16 mouse cellular contexts compared by ENCODE assay signal in the genomic region with DNA sequence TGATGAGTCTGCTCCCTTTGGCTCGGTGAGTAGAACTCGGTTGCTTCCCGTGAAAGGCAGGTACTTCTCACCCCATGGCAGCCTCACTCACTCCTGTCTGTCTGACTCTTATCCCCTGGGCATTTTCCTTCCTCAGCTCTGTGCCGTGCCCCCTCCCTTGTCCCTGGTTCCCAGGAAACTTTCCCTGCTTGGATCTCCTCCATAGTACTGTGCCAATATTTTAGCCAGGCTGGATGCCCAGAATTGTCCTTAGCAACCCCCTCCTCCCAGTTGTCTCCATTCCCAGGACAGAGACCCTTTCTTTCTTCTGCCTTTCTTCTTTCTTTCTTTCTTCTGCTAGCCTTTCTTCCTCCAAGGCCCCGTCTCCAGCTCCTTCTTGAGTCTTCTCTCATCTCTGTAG. TPM values are rescaled to one million over a fixed set of nuclear protein-coding genes. Genes with fewer than 3 reads are reported as not detected.
DNase-seq lines count a peak whose midpoint lies in the region; ATAC-seq lines count a peak whose summit lies in the region.
"Had no signal": no experiment of that assay in that cellular context is flagged by ENCODE, and none has a peak within 500 bp of the region (broad histone marks: within the 10 kb centered on the region; RNA-seq: fewer than 3 reads in every experiment).

No protein-coding gene starts in this region.

- 73% methylated on average over 5 of the region's 5 CpGs for WGBS in embryonic facial prominence, embryonic 13.5 days
- 74% methylated on average over 5 of the region's 5 CpGs for WGBS in embryonic facial prominence, embryonic 10.5 days
- 68% methylated on average over 5 of the region's 5 CpGs for WGBS in hindbrain, embryonic 14.5 days
- 74% methylated on average over 5 of the region's 5 CpGs for WGBS in hindbrain, embryonic 12.5 days
- WGBS in midbrain, embryonic 15.5 days = 74% methylated on average over 5 of the region's 5 CpGs
- 77% methylated on average over 5 of the region's 5 CpGs for WGBS in midbrain, embryonic 13.5 days
- WGBS in stomach, embryonic 15.5 days = 70% methylated on average over 5 of the region's 5 CpGs

- H3K4me3 ChIP-seq in embryonic facial prominence, embryonic 13.5 days = no peak overlapping the region
- H3K4me3 ChIP-seq in embryonic facial prominence, embryonic 10.5 days = no peak overlapping the region
- peak overlapping the region; percentile 55 for H3K4me3 ChIP-seq in hindbrain, embryonic 14.5 days (replicated peaks; ENCODE audit: low read length)
- no peak overlapping the region for H3K4me3 ChIP-seq in hindbrain, embryonic 12.5 days
- H3K4me3 ChIP-seq in midbrain, embryonic 15.5 days = 0 out of 2 replicates have a peak overlapping the region, but pooled peaks have one; percentile 50
- H3K4me3 ChIP-seq in midbrain, embryonic 13.5 days (replicated peaks) = no peak overlapping the region
- H3K4me3 ChIP-seq in stomach, embryonic 15.5 days (replicated peaks) = 0 out of 2 replicates have a peak overlapping the region, but pooled peaks have one; percentile 60

- DNase-seq in embryonic facial prominence, embryonic 10.5 days (ENCODE audit: low spot score) = no peak
- no peak for DNase-seq in hindbrain, embryonic 14.5 days (ENCODE audit: low spot score)
- no peak for DNase-seq in urinary bladder, postnatal 14 days (ENCODE audit: low spot score)
- DNase-seq: adrenal gland, postnatal 25 days; cerebellum, adult 9-11 months; gastrocnemius, postnatal 14 days; heart, postnatal 4 days; kidney, postnatal 10 days; thymus, postnatal 14 days had no signal

- no peak overlapping the region for H3K27ac ChIP-seq in embryonic facial prominence, embryonic 13.5 days
- no peak overlapping the region for H3K27ac ChIP-seq in embryonic facial prominence, embryonic 10.5 days (replicated peaks)
- peak overlapping the region; percentile 49; the same call in 1 of the 2 replicates for H3K27ac ChIP-seq in hindbrain, embryonic 14.5 days
- no peak overlapping the region for H3K27ac ChIP-seq in hindbrain, embryonic 12.5 days
- no peak overlapping the region for H3K27ac ChIP-seq in midbrain, embryonic 15.5 days
- H3K27ac ChIP-seq in midbrain, embryonic 13.5 days = no peak overlapping the region
- H3K27ac ChIP-seq in stomach, embryonic 15.5 days = no peak overlapping the region
- H3K27ac ChIP-seq: liver, embryonic 14.5 days had no signal

- H3K4me1 ChIP-seq in embryonic facial prominence, embryonic 13.5 days = peaks cover 12% of the 10 kb centered on the region; the same call in 1 of the 2 replicates
- peaks cover 12% of the 10 kb centered on the region for H3K4me1 ChIP-seq in embryonic facial prominence, embryonic 10.5 days
- no peaks in the 10 kb centered on the region for H3K4me1 ChIP-seq in hindbrain, embryonic 14.5 days (replicated peaks; ENCODE audit: control insufficient read depth, insufficient read depth, low read length)
- peaks cover 9% of the 10 kb centered on the region for H3K4me1 ChIP-seq in hindbrain, embryonic 12.5 days
- H3K4me1 ChIP-seq in midbrain, embryonic 15.5 days = peaks cover 7% of the 10 kb centered on the region; the same call in 1 of the 2 replicates
- H3K4me1 ChIP-seq in midbrain, embryonic 13.5 days (replicated peaks) = peaks cover 10% of the 10 kb centered on the region
- peaks cover 9% of the 10 kb centered on the region; the same call in 1 of the 2 replicates for H3K4me1 ChIP-seq in stomach, embryonic 15.5 days

- H3K9ac ChIP-seq in embryonic facial prominence, embryonic 13.5 days = no peak overlapping the region
- H3K9ac ChIP-seq in hindbrain, embryonic 14.5 days = no peak overlapping the region; the same call in 1 of the 2 replicates
- no peak overlapping the region for H3K9ac ChIP-seq in hindbrain, embryonic 12.5 days
- no peak overlapping the region for H3K9ac ChIP-seq in midbrain, embryonic 15.5 days
- H3K9ac ChIP-seq in midbrain, embryonic 13.5 days (replicated peaks) = no peak overlapping the region
- no peak overlapping the region for H3K9ac ChIP-seq in stomach, embryonic 15.5 days
- H3K9ac ChIP-seq: liver, embryonic 14.5 days had no signal

- peaks cover 41% of the 10 kb centered on the region for H3K27me3 ChIP-seq in embryonic facial prominence, embryonic 13.5 days
- peaks cover 70% of the 10 kb centered on the region for H3K27me3 ChIP-seq in embryonic facial prominence, embryonic 10.5 days (replicated peaks; ENCODE audit: low read depth, poor library complexity, severe bottlenecking)
- peaks cover 27% of the 10 kb centered on the region for H3K27me3 ChIP-seq in hindbrain, embryonic 14.5 days (ENCODE audit: control insufficient read depth, insufficient read depth, low read length)
- H3K27me3 ChIP-seq in hindbrain, embryonic 12.5 days = peaks cover 39% of the 10 kb centered on the region
- peaks cover 17% of the 10 kb centered on the region; the same call in 1 of the 2 replicates for H3K27me3 ChIP-seq in midbrain, embryonic 15.5 days (replicated peaks)
- peaks cover 37% of the 10 kb centered on the region for H3K27me3 ChIP-seq in midbrain, embryonic 13.5 days
- H3K27me3 ChIP-seq in stomach, embryonic 15.5 days (replicated peaks) = no peaks in the 10 kb centered on the region

- no peaks in the 10 kb centered on the region for H3K9me3 ChIP-seq in embryonic facial prominence, embryonic 13.5 days
- H3K9me3 ChIP-seq in embryonic facial prominence, embryonic 10.5 days = no peaks in the 10 kb centered on the region
- H3K9me3 ChIP-seq in hindbrain, embryonic 14.5 days (ENCODE audit: control insufficient read depth, low read length) = no peaks in the 10 kb centered on the region
- H3K9me3 ChIP-seq in hindbrain, embryonic 12.5 days (replicated peaks) = no peaks in the 10 kb centered on the region
- no peaks in the 10 kb centered on the region for H3K9me3 ChIP-seq in midbrain, embryonic 15.5 days
- H3K9me3 ChIP-seq in midbrain, embryonic 13.5 days = no peaks in the 10 kb centered on the region
- no peaks in the 10 kb centered on the region for H3K9me3 ChIP-seq in stomach, embryonic 15.5 days

- no peaks in the 10 kb centered on the region for H3K36me3 ChIP-seq in embryonic facial prominence, embryonic 13.5 days
- no peaks in the 10 kb centered on the region for H3K36me3 ChIP-seq in embryonic facial prominence, embryonic 10.5 days (replicated peaks)
- H3K36me3 ChIP-seq in hindbrain, embryonic 14.5 days (replicated peaks; ENCODE audit: control insufficient read depth, insufficient read depth) = no peaks in the 10 kb centered on the region; the same call in 1 of the 2 replicates
- no peaks in the 10 kb centered on the region for H3K36me3 ChIP-seq in hindbrain, embryonic 12.5 days
- H3K36me3 ChIP-seq in midbrain, embryonic 15.5 days (replicated peaks) = no peaks in the 10 kb centered on the region
- H3K36me3 ChIP-seq in midbrain, embryonic 13.5 days = no peaks in the 10 kb centered on the region
- H3K36me3 ChIP-seq in stomach, embryonic 15.5 days = no peaks in the 10 kb centered on the region

- H3K4me2 ChIP-seq in embryonic facial prominence, embryonic 13.5 days = 0 out of 2 replicates have a peak overlapping the region, but pooled peaks have one; percentile 92
- peak overlapping the region; percentile 79 for H3K4me2 ChIP-seq in hindbrain, embryonic 14.5 days (replicated peaks)
- H3K4me2 ChIP-seq in hindbrain, embryonic 12.5 days (replicated peaks) = no peak overlapping the region
- H3K4me2 ChIP-seq in midbrain, embryonic 15.5 days = peak overlapping the region; percentile 62; the same call in 1 of the 2 replicates
- H3K4me2 ChIP-seq in midbrain, embryonic 13.5 days (replicated peaks) = no peak overlapping the region
- H3K4me2 ChIP-seq in stomach, embryonic 15.5 days = peak overlapping the region; percentile 72; the same call in 1 of the 2 replicates

- no peak for ATAC-seq in embryonic facial prominence, embryonic 13.5 days (ENCODE audit: insufficient number of reproducible peaks, insufficient read depth, low FRiP score, low TSS enrichment, low read depth)
- ATAC-seq in hindbrain, embryonic 14.5 days (ENCODE audit: low FRiP score) = no peak
- ATAC-seq in hindbrain, embryonic 12.5 days (ENCODE audit: low FRiP score) = no peak
- ATAC-seq in midbrain, embryonic 15.5 days (replicated peaks) = no peak
- ATAC-seq in midbrain, embryonic 13.5 days = no peak
- ATAC-seq in stomach, embryonic 15.5 days (ENCODE audit: insufficient read depth, low FRiP score, low read depth) = no peak

RNA-seq across cellular contexts. Expression of a gene that starts 1.6 kb away (rescaled TPM):
- 5.3 and 6.5 TPM in 2 replicates for polyA plus RNA-seq in embryonic facial prominence, embryonic 13.5 days (2015; fragmentation: Nextera tagmentation; extraction: Ambion mirVana)
- polyA plus RNA-seq in embryonic facial prominence, embryonic 10.5 days (2016; fragmentation: Nextera tagmentation; extraction: Ambion mirVana) = 3.2 and 3.7 TPM in 2 replicates
- 14.2 and 16.4 TPM in 2 replicates for polyA plus RNA-seq in hindbrain, embryonic 14.5 days (2014; fragmentation: Nextera tagmentation; extraction: Ambion mirVana)
- 7.2 and 7.8 TPM in 2 replicates for polyA plus RNA-seq in hindbrain, embryonic 12.5 days (2016; fragmentation: Nextera tagmentation; extraction: Ambion mirVana)
- polyA plus RNA-seq in midbrain, embryonic 15.5 days (2015; fragmentation: Nextera tagmentation; extraction: Ambion mirVana) = 13.8 and 14.8 TPM in 2 replicates
- 5.2 and 6.5 TPM in 2 replicates for polyA plus RNA-seq in midbrain, embryonic 13.5 days (2015; fragmentation: Nextera tagmentation; extraction: Ambion mirVana)
- polyA plus RNA-seq in stomach, embryonic 15.5 days (2015; fragmentation: Nextera tagmentation; extraction: Ambion mirVana) = 12.9 and 13.7 TPM in 2 replicates

RNA-seq across cellular contexts. Expression of a gene that starts 8.7 kb away (rescaled TPM):
- not detected in 2 replicates for polyA plus RNA-seq in embryonic facial prominence, embryonic 13.5 days (2015; fragmentation: Nextera tagmentation; extraction: Ambion mirVana)
- not detected in 2 replicates for polyA plus RNA-seq in embryonic facial prominence, embryonic 10.5 days (2016; fragmentation: Nextera tagmentation; extraction: Ambion mirVana)
- polyA plus RNA-seq in hindbrain, embryonic 14.5 days (2014; fragmentation: Nextera tagmentation; extraction: Ambion mirVana) = not detected in 2 replicates
- not detected in 2 replicates for polyA plus RNA-seq in hindbrain, embryonic 12.5 days (2016; fragmentation: Nextera tagmentation; extraction: Ambion mirVana)
- not detected in 2 replicates for polyA plus RNA-seq in midbrain, embryonic 15.5 days (2015; fragmentation: Nextera tagmentation; extraction: Ambion mirVana)
- not detected in 2 replicates for polyA plus RNA-seq in midbrain, embryonic 13.5 days (2015; fragmentation: Nextera tagmentation; extraction: Ambion mirVana)
- polyA plus RNA-seq in stomach, embryonic 15.5 days (2015; fragmentation: Nextera tagmentation; extraction: Ambion mirVana) = not detected in 2 replicates
- polyA plus RNA-seq: liver, embryonic 14.5 days; neural tube, embryonic 11.5 days had no signal

RNA-seq across cellular contexts. Expression of a gene that starts 16.2 kb away (rescaled TPM):
- 837 and 839 TPM in 2 replicates for polyA plus RNA-seq in embryonic facial prominence, embryonic 13.5 days (2015; fragmentation: Nextera tagmentation; extraction: Ambion mirVana)
- 1,123 and 1,132 TPM in 2 replicates for polyA plus RNA-seq in embryonic facial prominence, embryonic 10.5 days (2016; fragmentation: Nextera tagmentation; extraction: Ambion mirVana)
- polyA plus RNA-seq in hindbrain, embryonic 14.5 days (2014; fragmentation: Nextera tagmentation; extraction: Ambion mirVana) = 747 and 789 TPM in 2 replicates
- 679 and 744 TPM in 2 replicates for polyA plus RNA-seq in hindbrain, embryonic 12.5 days (2016; fragmentation: Nextera tagmentation; extraction: Ambion mirVana)
- 777 and 795 TPM in 2 replicates for polyA plus RNA-seq in midbrain, embryonic 15.5 days (2015; fragmentation: Nextera tagmentation; extraction: Ambion mirVana)
- polyA plus RNA-seq in midbrain, embryonic 13.5 days (2015; fragmentation: Nextera tagmentation; extraction: Ambion mirVana) = 827 and 844 TPM in 2 replicates
- polyA plus RNA-seq in stomach, embryonic 15.5 days (2015; fragmentation: Nextera tagmentation; extraction: Ambion mirVana) = 689 and 690 TPM in 2 replicates

RNA-seq across cellular contexts. Expression of a gene that starts 21.3 kb away (rescaled TPM):
- polyA plus RNA-seq in embryonic facial prominence, embryonic 13.5 days (2015; fragmentation: Nextera tagmentation; extraction: Ambion mirVana) = 14.6 and 16.5 TPM in 2 replicates
- polyA plus RNA-seq in embryonic facial prominence, embryonic 10.5 days (2016; fragmentation: Nextera tagmentation; extraction: Ambion mirVana) = 14.6 and 15.2 TPM in 2 replicates
- 19.5 and 21.5 TPM in 2 replicates for polyA plus RNA-seq in hindbrain, embryonic 14.5 days (2014; fragmentation: Nextera tagmentation; extraction: Ambion mirVana)
- polyA plus RNA-seq in hindbrain, embryonic 12.5 days (2016; fragmentation: Nextera tagmentation; extraction: Ambion mirVana) = 17.3 and 19.1 TPM in 2 replicates
- polyA plus RNA-seq in midbrain, embryonic 15.5 days (2015; fragmentation: Nextera tagmentation; extraction: Ambion mirVana) = 17.9 and 18.7 TPM in 2 replicates
- polyA plus RNA-seq in midbrain, embryonic 13.5 days (2015; fragmentation: Nextera tagmentation; extraction: Ambion mirVana) = 10.7 and 14.2 TPM in 2 replicates
- 14.9 and 15.9 TPM in 2 replicates for polyA plus RNA-seq in stomach, embryonic 15.5 days (2015; fragmentation: Nextera tagmentation; extraction: Ambion mirVana)

RNA-seq across cellular contexts. Expression of a gene that starts 22.4 kb away (rescaled TPM):
- 0.45 TPM in 1 of 2 replicates, not detected in the other for polyA plus RNA-seq in embryonic facial prominence, embryonic 13.5 days (2015; fragmentation: Nextera tagmentation; extraction: Ambion mirVana)
- 0.43 and 0.44 TPM in 2 replicates for polyA plus RNA-seq in embryonic facial prominence, embryonic 10.5 days (2016; fragmentation: Nextera tagmentation; extraction: Ambion mirVana)
- polyA plus RNA-seq in hindbrain, embryonic 14.5 days (2014; fragmentation: Nextera tagmentation; extraction: Ambion mirVana) = 0.27 and 0.28 TPM in 2 replicates
- polyA plus RNA-seq in hindbrain, embryonic 12.5 days (2016; fragmentation: Nextera tagmentation; extraction: Ambion mirVana) = 0.36 TPM in 1 of 2 replicates, not detected in the other
- 0.14 and 0.27 TPM in 2 replicates for polyA plus RNA-seq in midbrain, embryonic 15.5 days (2015; fragmentation: Nextera tagmentation; extraction: Ambion mirVana)
- 0.35 and 0.42 TPM in 2 replicates for polyA plus RNA-seq in midbrain, embryonic 13.5 days (2015; fragmentation: Nextera tagmentation; extraction: Ambion mirVana)
- polyA plus RNA-seq in stomach, embryonic 15.5 days (2015; fragmentation: Nextera tagmentation; extraction: Ambion mirVana) = 2.1 and 3.3 TPM in 2 replicates
- polyA plus RNA-seq: neural tube, embryonic 11.5 days had no signal

Comparison
In these comparisons a context has a peak if more than half of its experiments do, and no peak if none do; other contexts are left out.
1. H3K4me2 ChIP-seq: peak in embryonic facial prominence, embryonic 13.5 days (single experiment), hindbrain, embryonic 14.5 days (single experiment), midbrain, embryonic 15.5 days (single experiment) and stomach, embryonic 15.5 days (single experiment); none in hindbrain, embryonic 12.5 days (single experiment) and midbrain, embryonic 13.5 days (single experiment).
2. H3K4me3 ChIP-seq: peak in hindbrain, embryonic 14.5 days (single experiment), midbrain, embryonic 15.5 days (single experiment) and stomach, embryonic 15.5 days (single experiment); none in embryonic facial prominence, embryonic 13.5 days (single experiment), embryonic facial prominence, embryonic 10.5 days (single experiment), hindbrain, embryonic 12.5 days (single experiment) and midbrain, embryonic 13.5 days (single experiment).